Mouse (Mus musculus) limb, embryonic 13.5 days (tissue): ENCODE measurements around the gene Trmo. TPM values are rescaled to one million over a fixed set of nuclear protein-coding genes. Genes with fewer than 3 reads are reported as not detected.

Experiments
- ATAC-seq: fragments of 200-750 bp; cut with Nextera tagmentation; 2 replicates; pipeline ENCODE4 v1.8.0; 2017; ENCODE audit warnings: low read depth, moderate number of reproducible peaks, moderate TSS enrichment; ENCODE audit not compliant: low FRiP score
- H3K27ac ChIP-seq: fragments of 300-500 bp; sonication (generic); 2 replicates; pipeline ENCODE4 v1.5.1; 2015; ENCODE audit warnings: inconsistent platforms, mild to moderate bottlenecking, moderate library complexity
- H3K27me3 ChIP-seq: fragments of 300-500 bp; sonication (generic); 2 replicates; pipeline ENCODE4 v1.6.1; 2015; ENCODE audit warnings: mild to moderate bottlenecking, inconsistent platforms
- H3K36me3 ChIP-seq: fragments of 300-500 bp; sonication (generic); 2 replicates; pipeline ENCODE4 v1.6.1; 2015; ENCODE audit warnings: inconsistent platforms, mild to moderate bottlenecking, moderate library complexity
- H3K4me1 ChIP-seq: fragments of 300-500 bp; sonication (generic); 2 replicates; pipeline ENCODE4 v1.6.1; 2015; ENCODE audit warnings: inconsistent platforms
- H3K4me2 ChIP-seq: fragments of 300-500 bp; sonication (generic); replicated peaks from 2 replicates; pipeline ENCODE4 v1.6.1; 2015; ENCODE audit warnings: inconsistent platforms, mild to moderate bottlenecking, moderate library complexity
- H3K4me3 ChIP-seq: fragments of 300-500 bp; sonication (generic); 2 replicates; pipeline ENCODE4 v1.5.1; 2015; ENCODE audit warnings: moderate library complexity, mild to moderate bottlenecking, inconsistent platforms
- H3K9ac ChIP-seq: fragments of 300-500 bp; sonication (generic); 2 replicates; pipeline ENCODE4 v1.6.1; 2015; ENCODE audit warnings: mild to moderate bottlenecking, inconsistent platforms
- H3K9me3 ChIP-seq: fragments of 300-500 bp; sonication (generic); 2 replicates; pipeline ENCODE4 v1.6.1; 2016; ENCODE audit warnings: inconsistent platforms
- WGBS: fragments of 180-500 bp; shearing (Covaris S2); methylation state at CpG from one replicate; pipeline ENCODE4 v1.1.7; 2015; 5-methylcytosine and 5-hydroxymethylcytosine counted together
- polyA plus RNA-seq: library from polyadenylated mRNA; unstranded; fragments of >200 nt; fragmentation: Nextera tagmentation; extraction: Ambion mirVana; gene quantifications from 2 replicates; pipeline ENCODE4 v1.2.1, GENCODE M21; 2015

Trmo gene
- polyA plus RNA-seq, 1 experiment from 2014 or later: 9.2 TPM

DNA sequence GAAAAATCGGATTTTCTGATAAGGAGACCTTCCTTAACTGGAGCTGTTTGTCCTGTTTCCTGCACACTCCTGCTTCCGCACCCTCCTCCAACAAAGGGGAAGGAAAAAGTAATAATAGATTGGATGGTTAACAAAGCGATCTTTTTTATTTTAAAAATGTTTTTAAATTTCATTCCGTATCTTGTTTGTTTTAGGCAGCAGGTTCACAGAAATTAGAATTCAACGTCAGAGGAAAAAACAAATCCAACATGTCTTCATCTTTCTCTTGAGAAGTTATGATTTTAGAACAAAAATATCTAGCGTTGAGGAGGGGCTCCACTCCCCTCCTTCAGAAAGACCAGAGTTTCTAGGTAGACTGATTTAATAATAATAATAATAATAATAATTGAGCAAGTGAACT, 43.0 kb downstream of the Trmo start:
- H3K4me1 ChIP-seq: peaks cover 20% of the 10 kb centered on the region
- H3K27ac ChIP-seq: no peak overlapping the region
- H3K36me3 ChIP-seq: no peaks in the 10 kb centered on the region
- no peaks in the 10 kb centered on the region for H3K9me3 ChIP-seq
- no peak for ATAC-seq
- H3K9ac ChIP-seq: no peak overlapping the region
- no peak overlapping the region for H3K4me2 ChIP-seq
- H3K27me3 ChIP-seq: peaks cover 100% of the 10 kb centered on the region
- whole genome bisulfite sequencing: 27% methylated on average over 6 of the region's 6 CpGs
- H3K4me3 ChIP-seq: no peak overlapping the region

DNA sequence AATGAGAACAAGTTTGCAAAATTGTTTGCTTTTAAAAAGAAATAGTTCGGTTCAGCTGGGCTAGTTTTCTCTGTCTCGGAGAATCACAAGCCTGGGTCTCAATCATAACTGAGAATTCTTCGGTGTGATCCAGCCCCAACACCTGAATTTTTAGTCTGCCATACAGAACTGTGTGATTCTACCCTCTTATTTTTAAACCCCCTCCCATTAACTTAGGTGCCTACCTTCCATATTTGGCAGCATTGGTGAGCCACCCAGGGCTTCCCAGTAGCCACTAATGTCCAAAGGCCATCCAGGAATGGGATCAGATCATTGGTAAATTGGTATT, 43.5 kb downstream of the Trmo start:
- H3K4me2 ChIP-seq: no peak overlapping the region
- no peak for ATAC-seq
- H3K9me3 ChIP-seq: no peaks in the 10 kb centered on the region
- H3K4me1 ChIP-seq: peaks cover 20% of the 10 kb centered on the region
- no peaks in the 10 kb centered on the region for H3K36me3 ChIP-seq
- peaks cover 100% of the 10 kb centered on the region for H3K27me3 ChIP-seq
- H3K4me3 ChIP-seq: no peak overlapping the region
- H3K27ac ChIP-seq: no peak overlapping the region
- 20% methylated on average over 3 of the region's 3 CpGs for WGBS
- no peak overlapping the region for H3K9ac ChIP-seq

DNA sequence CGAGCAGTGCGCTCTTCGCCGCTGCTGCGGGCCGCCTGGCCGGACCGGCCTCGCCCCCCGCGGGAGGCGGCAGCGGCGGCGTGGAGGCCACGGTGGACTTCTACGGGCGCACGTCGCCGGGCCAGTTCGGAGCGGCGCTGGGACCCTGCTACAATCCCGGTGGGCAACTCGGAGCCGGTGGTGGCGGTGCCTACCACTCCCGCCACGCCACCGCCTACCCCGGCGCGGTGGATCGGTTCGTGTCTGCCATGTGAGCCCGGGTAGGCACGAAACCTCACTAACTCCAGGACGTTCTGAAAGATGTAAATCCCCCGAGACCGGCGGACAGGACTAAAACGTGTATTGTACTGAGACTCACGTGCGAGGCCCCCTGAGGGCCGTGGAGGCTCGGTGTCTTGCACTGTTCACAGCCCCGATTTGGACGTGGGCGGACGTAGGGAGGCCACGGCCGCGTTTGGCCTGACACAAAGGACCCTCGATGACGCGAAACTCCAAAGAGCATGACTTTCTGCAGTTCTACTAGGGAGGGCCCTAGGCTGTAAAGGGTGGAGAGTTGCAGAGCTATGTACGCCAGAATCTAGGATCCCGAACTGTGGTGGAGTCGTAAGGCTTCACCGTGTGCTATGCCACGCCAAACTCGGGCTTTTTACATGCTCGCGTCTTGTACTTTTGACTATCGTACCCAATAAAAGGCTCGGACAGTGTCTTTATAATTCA, 44.0 kb downstream of the Trmo start:
- H3K4me3 ChIP-seq: peak overlapping the region; percentile 42
- H3K27me3 ChIP-seq: peaks cover 100% of the 10 kb centered on the region
- peak overlapping the region; percentile 60 for H3K4me2 ChIP-seq
- H3K36me3 ChIP-seq: no peaks in the 10 kb centered on the region
- peaks cover 20% of the 10 kb centered on the region for H3K4me1 ChIP-seq
- H3K9me3 ChIP-seq: no peaks in the 10 kb centered on the region
- ATAC-seq: no peak
- WGBS: 2% methylated on average over 67 of the region's 67 CpGs
- H3K27ac ChIP-seq: no peak overlapping the region
- H3K9ac ChIP-seq: no peak overlapping the region; the same call in 1 of the 2 replicates

DNA sequence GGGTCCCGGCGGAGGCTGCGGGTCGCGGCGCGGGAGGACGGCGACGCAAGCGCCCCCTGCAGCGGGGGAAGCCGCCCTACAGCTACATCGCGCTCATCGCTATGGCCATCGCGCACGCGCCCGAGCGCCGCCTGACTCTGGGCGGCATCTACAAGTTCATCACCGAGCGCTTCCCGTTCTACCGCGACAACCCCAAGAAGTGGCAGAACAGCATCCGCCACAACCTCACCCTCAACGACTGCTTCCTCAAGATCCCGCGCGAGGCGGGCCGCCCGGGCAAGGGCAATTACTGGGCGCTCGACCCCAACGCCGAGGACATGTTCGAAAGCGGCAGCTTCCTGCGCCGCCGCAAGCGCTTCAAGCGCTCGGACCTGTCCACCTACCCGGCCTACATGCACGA, 44.9 kb downstream of the Trmo start:
- peaks cover 20% of the 10 kb centered on the region for H3K4me1 ChIP-seq
- H3K9me3 ChIP-seq: no peaks in the 10 kb centered on the region
- no peak overlapping the region for H3K27ac ChIP-seq
- no peak for ATAC-seq
- WGBS: 2% methylated on average over 51 of the region's 51 CpGs
- H3K4me2 ChIP-seq: peak overlapping the region; percentile 60
- no peak overlapping the region for H3K9ac ChIP-seq
- H3K4me3 ChIP-seq: peak overlapping the region; percentile 42
- no peaks in the 10 kb centered on the region for H3K36me3 ChIP-seq
- peaks cover 100% of the 10 kb centered on the region for H3K27me3 ChIP-seq

DNA sequence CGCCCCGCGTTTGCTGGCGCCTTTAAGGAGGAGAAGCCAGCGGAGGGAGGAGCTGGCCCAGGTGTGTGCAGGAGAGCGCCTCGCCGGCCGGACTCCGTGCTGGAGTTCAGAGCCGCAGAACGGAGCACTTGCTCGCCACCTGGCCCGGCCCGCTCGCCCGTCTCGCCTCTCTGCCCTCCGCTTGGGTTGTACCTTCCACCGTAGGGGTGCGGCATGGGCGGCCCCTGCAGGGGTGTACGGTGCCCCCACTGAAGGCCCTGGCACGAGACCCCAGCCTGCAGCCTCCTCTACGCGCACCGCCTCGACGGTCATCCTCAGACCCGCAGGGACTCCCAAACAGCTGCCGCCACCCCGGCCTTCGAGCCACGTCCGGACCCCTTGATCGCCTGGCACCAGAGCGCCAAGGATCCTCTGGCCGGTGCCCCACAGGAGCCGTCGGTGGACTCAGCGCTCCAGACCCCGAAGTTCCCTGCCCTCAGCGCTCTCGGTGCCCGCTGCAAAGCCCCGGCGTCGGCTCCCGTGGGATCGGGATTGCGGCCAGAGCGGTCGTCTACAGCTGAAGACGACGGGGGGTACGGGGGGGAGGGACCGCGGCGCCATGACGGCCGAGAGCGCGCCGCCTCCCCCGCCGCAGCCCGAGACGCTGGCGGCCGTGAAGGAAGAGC, 45.5 kb downstream of the Trmo start, which contains the start of gene Foxe1:
Gene Foxe1 (plus strand): TSS at position 14 of the 665 bp plus-strand sequence.
- Histone ChIP-seq H3K27ac (no peak within 1 kb of the TSS), H3K4me2 (peak within 1 kb of the TSS; percentile 60), H3K4me1 (peaks cover 20% of the 10 kb centered on the region), H3K9ac (no peak within 1 kb of the TSS; the same call in 1 of the 2 replicates), H3K27me3 (peaks cover 100% of the 10 kb centered on the region), H3K9me3 (no peaks in the 10 kb centered on the region), H3K4me3 (peak within 1 kb of the TSS; percentile 42), H3K36me3 (no peaks in the 10 kb centered on the region)
- 2% methylated on average over 69 of the region's 70 CpGs for WGBS
- ATAC-seq: peak; percentile 44

DNA sequence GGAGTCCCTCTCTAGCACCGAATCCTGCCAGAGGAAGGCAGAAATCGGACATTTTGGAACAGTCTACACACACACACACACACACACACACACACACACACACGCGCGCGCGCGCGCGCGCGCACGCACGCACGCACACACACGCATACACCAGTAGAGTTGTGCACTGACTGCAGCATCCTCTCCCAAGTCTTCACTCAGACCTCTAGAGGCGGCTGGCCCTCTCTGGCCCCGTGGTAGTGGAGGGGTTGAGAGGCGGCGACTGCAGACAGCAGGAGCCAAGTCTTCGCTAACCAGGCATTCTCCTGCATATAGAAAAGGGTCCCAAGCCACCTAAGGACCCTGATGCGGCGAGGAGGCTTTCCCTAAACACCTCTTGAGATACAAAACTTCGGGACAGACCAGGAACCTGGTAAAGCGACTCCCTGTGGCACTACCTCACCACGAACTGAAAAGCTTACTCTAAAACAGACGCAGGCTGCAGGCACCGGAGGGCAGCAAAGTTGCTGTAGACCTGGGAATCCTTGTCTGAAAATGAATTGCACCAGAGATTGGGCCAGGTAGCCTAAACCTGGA, 46.4 kb downstream of the Trmo start:
- Histone ChIP-seq H3K4me2 (peak overlapping the region; percentile 42), H3K9me3 (no peaks in the 10 kb centered on the region), H3K9ac (no peak overlapping the region), H3K36me3 (no peaks in the 10 kb centered on the region), H3K4me3 (peak overlapping the region; percentile 42), H3K4me1 (peaks cover 20% of the 10 kb centered on the region), H3K27ac (no peak overlapping the region), H3K27me3 (peaks cover 100% of the 10 kb centered on the region)
- WGBS: under 1% methylated on average over 28 of the region's 28 CpGs
- no peak for ATAC-seq

DNA sequence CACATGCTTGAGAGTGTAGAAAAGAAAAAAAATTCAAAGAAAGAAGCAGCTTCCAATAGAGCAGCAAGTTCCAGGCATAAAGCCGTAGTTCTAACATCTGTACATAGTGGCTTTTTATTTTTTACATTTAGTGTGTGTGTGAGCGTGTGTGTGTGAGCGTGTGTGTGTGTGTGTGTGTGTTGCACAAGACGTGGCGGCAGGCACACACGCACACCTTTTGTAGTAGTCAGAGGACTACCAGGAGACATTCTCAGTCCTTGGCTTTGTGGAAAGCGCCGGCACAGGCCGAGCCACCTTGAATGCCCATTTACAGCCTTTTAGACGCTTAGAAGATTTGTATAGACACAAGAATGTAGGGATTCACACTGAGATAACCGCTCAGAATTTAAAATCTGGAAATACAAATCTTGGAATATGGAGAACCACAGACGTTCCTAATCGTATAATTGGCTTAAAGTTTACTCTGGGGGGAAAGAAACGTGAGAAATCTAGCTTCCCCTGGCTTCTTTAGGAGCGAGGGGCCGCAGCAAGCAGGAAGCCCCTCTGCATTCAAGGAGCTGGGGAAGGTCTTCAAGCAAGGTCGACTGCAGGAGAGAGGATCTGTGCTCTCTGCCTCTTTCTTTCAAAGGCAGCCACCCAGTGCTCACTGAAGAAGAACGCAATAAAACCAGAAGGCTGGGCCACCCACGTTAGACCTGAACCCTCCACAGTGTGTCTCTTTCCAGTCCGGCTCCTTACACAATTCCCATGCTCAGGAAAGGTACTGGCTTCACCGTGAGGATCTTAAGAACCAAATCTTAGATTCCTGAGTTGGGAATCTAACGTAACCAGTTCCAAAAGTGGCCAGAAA, 47.2 kb downstream of the Trmo start:
- no peaks in the 10 kb centered on the region for H3K36me3 ChIP-seq
- H3K4me2 ChIP-seq: peak overlapping the region; percentile 42
- H3K4me3 ChIP-seq: peak overlapping the region; percentile 42
- no peak overlapping the region for H3K9ac ChIP-seq
- 11% methylated on average over 22 of the region's 22 CpGs for WGBS
- H3K4me1 ChIP-seq: peaks cover 20% of the 10 kb centered on the region
- H3K27ac ChIP-seq: no peak overlapping the region
- peaks cover 100% of the 10 kb centered on the region for H3K27me3 ChIP-seq
- no peaks in the 10 kb centered on the region for H3K9me3 ChIP-seq
- ATAC-seq: no peak

DNA sequence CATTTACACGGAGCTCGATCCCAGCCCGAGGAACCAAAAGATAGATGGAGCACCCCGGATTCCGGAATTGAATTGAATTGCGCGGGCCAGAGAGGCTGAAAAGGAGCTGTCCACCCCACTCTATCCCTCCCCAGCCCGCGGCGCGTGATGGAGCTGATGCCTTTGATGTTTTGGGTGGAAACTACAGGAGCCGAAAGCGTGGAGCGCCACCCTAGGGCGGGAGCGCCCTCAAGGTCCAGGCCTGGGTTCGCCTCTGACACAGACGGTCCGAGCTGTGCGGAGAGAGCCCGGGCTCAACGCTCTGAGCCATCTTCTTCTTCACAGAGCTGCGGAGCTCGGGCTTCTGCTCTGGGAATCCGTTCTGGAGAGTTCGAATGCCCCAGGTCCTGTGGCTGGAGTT, 49.7 kb downstream of the Trmo start:
- Histone ChIP-seq H3K27ac (no peak overlapping the region), H3K36me3 (no peaks in the 10 kb centered on the region), H3K4me1 (peaks cover 19% of the 10 kb centered on the region), H3K27me3 (peaks cover 92% of the 10 kb centered on the region), H3K9ac (no peak overlapping the region), H3K4me3 (no peak overlapping the region), H3K4me2 (no peak overlapping the region), H3K9me3 (no peaks in the 10 kb centered on the region)
- WGBS: 2% methylated on average over 26 of the region's 26 CpGs
- no peak for ATAC-seq

DNA sequence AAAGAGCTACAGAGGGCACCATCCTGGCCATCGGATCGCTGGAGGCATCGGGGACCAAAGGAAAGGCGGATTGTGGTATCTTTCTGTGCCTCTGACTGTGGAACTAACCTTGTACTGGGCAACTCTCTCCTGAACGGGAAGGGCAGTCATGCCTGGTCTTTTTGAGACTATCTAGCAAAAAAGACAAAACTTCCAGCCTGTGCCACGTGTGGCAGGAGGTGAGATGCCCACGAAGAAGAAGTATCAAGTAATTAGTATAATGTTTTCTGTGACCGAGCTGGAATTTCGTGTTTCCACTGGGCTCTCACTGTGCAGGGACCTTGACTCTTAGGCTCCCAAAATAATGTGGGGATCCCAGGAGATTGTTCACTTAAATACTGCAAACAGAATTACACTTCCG, 50.2 kb downstream of the Trmo start:
- ATAC-seq: no peak
- 19% methylated on average over 10 of the region's 10 CpGs for WGBS
- no peak overlapping the region for H3K9ac ChIP-seq

DNA sequence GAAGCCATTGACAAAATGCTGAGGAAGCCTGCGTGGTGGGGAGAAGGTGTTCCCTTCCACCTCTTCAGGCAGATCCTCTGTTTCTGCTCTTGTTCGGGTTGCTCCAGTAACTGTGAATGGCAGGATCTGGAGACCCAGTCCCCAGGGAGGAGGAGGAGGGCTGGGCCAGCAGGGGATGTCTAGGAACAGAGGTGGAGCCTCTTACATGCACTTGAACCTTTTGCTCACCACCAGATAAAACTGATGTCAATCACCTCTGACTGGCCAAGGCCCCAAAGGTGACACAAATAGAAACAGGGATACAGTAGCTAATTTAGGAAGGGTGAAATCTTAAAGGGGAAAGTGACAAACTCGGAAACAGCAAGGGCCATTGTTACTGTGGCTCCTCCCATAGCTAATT, 51.2 kb downstream of the Trmo start:
- peaks cover 8% of the 10 kb centered on the region for H3K4me1 ChIP-seq
- no peak overlapping the region for H3K4me2 ChIP-seq
- no peak overlapping the region for H3K9ac ChIP-seq
- H3K36me3 ChIP-seq: no peaks in the 10 kb centered on the region
- no peak overlapping the region for H3K27ac ChIP-seq
- H3K27me3 ChIP-seq: peaks cover 78% of the 10 kb centered on the region
- 4% methylated on average over 3 of the region's 3 CpGs for WGBS
- ATAC-seq: no peak
- H3K9me3 ChIP-seq: no peaks in the 10 kb centered on the region
- H3K4me3 ChIP-seq: no peak overlapping the region

More for the DNA sequence above, 50.2 kb downstream of the Trmo start:
- no peak overlapping the region for H3K4me2 ChIP-seq
- no peaks in the 10 kb centered on the region for H3K9me3 ChIP-seq
- H3K27me3 ChIP-seq: peaks cover 89% of the 10 kb centered on the region
- H3K4me1 ChIP-seq: peaks cover 13% of the 10 kb centered on the region
- no peak overlapping the region for H3K27ac ChIP-seq
- no peak overlapping the region for H3K4me3 ChIP-seq
- no peaks in the 10 kb centered on the region for H3K36me3 ChIP-seq

DNA sequence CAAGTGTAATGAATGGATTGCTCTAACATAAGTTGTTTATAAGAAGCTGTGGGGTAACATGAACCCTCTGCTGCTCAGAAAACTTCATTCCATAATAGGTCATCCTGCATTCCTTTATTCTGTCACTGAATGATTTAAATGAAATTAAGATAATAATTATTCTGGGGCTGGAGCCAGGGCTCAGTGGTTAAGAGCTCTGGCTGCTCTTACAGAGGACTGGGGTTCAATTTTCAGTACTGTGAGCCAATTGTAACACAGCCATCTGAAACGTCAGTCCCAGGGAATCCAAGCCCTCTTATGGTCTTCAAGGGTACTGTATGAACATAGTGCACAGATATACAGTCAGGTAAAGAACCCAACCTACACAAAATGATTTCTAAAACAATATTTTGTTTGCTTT, 53.4 kb downstream of the Trmo start:
- Histone ChIP-seq H3K4me3 (no peak overlapping the region), H3K9me3 (no peaks in the 10 kb centered on the region), H3K36me3 (no peaks in the 10 kb centered on the region), H3K9ac (no peak overlapping the region), H3K27me3 (peaks cover 71% of the 10 kb centered on the region), H3K27ac (no peak overlapping the region), H3K4me2 (no peak overlapping the region), H3K4me1 (no peaks in the 10 kb centered on the region)
- 24% methylated on average over 1 of the region's 1 CpGs for WGBS
- no peak for ATAC-seq

DNA sequence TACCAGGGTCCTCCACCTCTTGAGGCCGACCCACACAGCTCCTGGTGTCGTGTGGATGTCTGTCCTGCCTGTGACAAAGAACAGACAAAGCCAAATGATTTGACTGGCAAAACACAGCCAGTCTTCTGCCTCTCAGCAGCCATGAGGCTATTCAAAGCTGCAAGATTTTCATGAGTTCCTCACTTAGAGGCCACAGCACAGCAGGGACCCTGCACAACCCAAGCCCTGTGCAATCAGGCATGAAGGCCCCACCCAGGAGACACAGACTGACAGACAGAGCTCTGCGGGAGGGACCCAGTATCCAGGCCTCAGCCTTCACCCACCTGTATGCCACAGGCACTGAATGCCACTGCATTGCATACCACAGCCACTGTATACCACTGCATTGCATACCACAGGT, 60.3 kb downstream of the Trmo start:
- no peak for ATAC-seq
- H3K9ac ChIP-seq: no peak overlapping the region
- H3K9me3 ChIP-seq: no peaks in the 10 kb centered on the region
- H3K4me2 ChIP-seq: no peak overlapping the region
- no peaks in the 10 kb centered on the region for H3K36me3 ChIP-seq
- H3K4me1 ChIP-seq: no peaks in the 10 kb centered on the region
- H3K27ac ChIP-seq: no peak overlapping the region
- H3K27me3 ChIP-seq: peaks cover 23% of the 10 kb centered on the region
- no peak overlapping the region for H3K4me3 ChIP-seq
- 60% methylated on average over 3 of the region's 3 CpGs for WGBS
